Mouse (Mus musculus) hematopoietic stem cell, adult 5-6 weeks (primary cell): Measurements from ENCODE around the gene Wnt7a. TPM values are rescaled to one million over a fixed set of nuclear protein-coding genes. Genes with fewer than 3 reads are reported as not detected.

Source experiments
- ATAC-seq, 2 experiments: fragments of 125-278 bp in 1 of 2; replicated peaks in 1 of 2; 2 replicates each; pipeline ENCODE4 v1.8.0; 2016 to 2017; ENCODE audit warnings: inconsistent platforms in 2 of 2, mild to moderate bottlenecking in 2 of 2, moderate number of reproducible peaks in 2 of 2, low read depth in 1 of 2, moderate TSS enrichment in 1 of 2; ENCODE audit not compliant: low FRiP score in 2 of 2, poor library complexity in 2 of 2, severe bottlenecking in 2 of 2, insufficient read depth in 1 of 2, low TSS enrichment in 1 of 2
- total RNA-seq: library from RNA; stranded (forward); fragments of 172-1452, 232-1000 nt; gene quantifications from 2 replicates; pipeline ENCODE4 v1.2.3, GENCODE M21; 2017

The Wnt7a gene
- total RNA-seq, 1 experiment from 2014 or later, result not detected

DNA sequence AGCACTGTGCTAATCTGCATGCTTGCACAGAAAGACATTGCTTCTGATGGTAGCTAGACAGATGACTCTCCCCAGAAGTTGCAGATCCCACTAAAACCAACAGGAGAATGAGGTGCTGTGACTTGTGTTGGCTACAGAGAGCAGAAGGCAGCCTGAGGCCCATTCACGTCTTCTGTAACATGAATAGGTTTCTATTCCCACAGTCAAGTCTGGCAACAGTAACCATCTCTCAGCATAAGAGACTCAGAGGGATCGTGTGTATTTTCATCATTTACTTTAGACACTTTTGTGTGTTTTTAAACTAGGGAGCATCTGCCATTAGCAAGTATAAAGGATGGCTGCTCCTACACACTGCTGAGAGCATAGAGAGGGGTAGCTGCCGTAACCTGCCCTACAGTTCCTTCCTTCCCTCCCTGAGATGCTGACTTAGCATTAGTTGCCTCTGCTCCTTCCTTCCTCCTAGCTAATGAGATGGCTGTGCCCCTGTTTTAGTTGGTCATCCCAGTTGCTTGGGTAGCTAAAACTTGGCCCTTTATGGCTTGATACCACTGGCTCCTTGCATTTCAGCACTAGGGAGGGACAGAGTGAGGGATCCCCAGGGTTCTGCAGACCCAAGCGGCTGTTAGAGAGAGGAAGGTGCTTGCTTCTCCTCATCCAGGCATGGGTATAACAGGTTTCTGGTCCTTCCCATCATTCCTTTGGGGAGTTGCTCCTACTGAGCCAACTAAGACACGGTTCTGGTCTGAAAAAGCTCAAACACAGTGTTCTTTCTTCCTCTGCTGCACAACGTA lies 52.1 kb downstream of the Wnt7a start:
- ATAC-seq, result no peak

DNA sequence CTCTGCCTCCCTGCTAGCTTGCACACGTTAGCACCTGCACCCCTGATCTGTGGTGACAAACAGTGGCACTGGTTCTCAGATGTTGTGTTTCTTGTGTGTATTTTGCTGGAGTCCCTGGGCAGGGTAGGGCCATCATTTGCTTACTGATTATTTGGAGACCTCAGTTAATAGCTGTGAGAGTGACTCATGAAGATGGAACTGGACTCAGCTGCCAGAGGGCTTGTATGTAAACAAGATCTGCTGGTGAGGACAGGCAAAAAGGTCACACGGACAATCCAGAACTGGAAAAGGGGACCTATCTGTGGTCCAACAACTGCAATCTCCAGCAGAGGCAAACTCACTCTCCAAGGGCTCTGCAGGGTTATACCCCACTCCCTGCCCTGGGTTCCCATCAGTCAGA lies 52.8 kb downstream of the Wnt7a start:
- no peak for ATAC-seq

DNA sequence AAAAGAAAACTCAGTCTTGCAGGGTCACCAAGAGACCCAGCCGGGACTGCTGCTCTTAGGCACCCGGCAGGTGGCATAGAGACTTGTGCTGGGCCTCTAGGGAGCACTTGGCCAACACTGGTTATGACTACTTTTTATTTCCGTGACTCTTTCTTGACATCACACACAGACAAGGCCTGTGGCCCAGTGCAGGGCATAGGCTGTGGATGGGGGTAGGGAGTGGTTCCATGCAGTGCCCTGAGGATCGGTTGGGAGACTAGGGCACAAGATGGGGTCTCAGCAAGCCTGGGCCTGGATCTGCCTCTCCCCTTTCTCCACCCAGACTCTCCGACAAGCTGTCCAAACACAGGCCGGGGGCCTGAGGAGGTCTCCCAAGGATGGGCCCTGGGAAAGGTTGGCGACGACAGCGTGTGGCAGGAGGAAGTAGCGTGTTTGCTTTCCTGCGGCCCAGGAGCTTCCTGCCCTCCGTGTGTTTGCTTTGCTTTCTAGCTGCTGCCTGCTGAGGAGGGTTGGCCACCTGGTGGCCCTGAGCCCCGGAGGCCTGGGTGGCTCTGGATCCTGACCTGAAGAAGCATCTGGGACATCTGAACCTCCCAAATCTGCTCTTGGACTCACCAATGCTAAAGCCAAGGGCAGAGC lies 53.8 kb downstream of the Wnt7a start:
- ATAC-seq, result 0 out of 4 replicates have a peak, but pooled peaks of 1 of the 2 experiments have one; percentile 32

- ATAC-seq, result no peak
Measured at GRCm38 (mm10) chr6:91349620-91350019, 61.5 kb downstream of the Wnt7a start.

DNA sequence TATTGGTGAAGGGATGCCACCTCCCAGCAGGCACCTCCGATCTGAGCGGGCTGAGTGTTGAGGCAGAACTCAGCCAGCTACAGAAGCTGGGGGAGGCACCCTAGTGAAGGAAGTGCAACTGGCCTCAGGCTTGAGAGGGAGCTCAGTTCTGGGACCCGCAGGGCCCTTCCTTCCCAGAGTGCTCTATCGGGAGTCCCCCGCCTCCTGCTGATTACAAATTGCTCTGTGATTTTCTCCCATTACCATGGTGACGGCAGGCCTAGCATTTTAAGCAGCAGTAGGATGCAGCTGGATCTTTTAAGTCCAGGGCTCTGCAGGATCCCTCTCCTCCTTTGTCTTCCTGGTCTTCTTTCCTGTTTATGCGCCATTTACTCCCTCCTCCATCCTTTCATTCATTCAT lies 63.4 kb downstream of the Wnt7a start:
- no peak for ATAC-seq

GRCm38 (mm10) chr6:91346906-91347156 lies 64.3 kb downstream of the Wnt7a start:
- ATAC-seq, result no peak

GRCm38 (mm10) chr6:91346071-91346905 lies 64.9 kb downstream of the Wnt7a start:
- no peak for ATAC-seq

- no peak for ATAC-seq
Measured at GRCm38 (mm10) chr6:91345091-91345490, 66.1 kb downstream of the Wnt7a start.

- ATAC-seq, result no peak
Measured at GRCm38 (mm10) chr6:91339612-91340246, 71.4 kb downstream of the Wnt7a start.

DNA sequence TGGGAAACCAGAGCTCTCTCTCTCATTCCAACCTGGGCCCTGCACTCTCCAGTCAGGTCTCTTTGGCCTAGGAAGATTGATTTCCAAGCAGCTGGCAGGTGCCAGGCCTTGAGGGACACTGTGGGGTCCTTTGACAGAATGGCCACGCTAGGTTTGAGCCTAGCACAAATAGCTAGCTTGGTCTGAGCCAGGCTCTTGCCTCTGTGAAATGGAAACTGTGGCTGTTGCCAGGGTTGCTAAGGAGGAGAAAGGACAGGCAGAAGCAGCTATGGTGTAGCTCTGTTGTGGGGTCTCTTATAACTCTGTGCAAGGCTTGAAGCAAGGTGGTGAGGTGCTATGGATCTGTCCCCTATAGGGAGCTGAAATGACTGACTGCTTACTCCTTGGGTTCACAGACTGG lies 75.7 kb downstream of the Wnt7a start:
- ATAC-seq, result no peak

DNA sequence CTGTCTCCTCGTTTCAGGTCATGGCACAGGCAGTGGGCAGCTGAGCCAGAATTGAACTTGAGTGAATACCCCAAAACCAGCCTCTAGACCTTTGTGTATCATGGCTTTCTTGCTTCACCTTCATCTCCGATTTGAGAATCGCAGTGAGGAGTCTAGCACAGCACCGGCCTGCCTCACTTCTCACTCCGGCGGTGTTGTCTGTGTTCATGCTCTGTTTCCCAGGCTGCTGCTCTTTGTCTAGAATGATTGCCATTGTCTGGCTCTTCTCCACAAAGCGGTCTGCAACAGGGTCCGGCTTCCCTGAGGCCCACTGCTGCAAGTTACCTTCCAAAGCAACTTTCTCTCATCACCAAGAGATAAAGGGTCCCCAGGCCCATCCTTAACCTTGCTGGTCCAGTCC lies 79.3 kb downstream of the Wnt7a start:
- no peak for ATAC-seq

DNA sequence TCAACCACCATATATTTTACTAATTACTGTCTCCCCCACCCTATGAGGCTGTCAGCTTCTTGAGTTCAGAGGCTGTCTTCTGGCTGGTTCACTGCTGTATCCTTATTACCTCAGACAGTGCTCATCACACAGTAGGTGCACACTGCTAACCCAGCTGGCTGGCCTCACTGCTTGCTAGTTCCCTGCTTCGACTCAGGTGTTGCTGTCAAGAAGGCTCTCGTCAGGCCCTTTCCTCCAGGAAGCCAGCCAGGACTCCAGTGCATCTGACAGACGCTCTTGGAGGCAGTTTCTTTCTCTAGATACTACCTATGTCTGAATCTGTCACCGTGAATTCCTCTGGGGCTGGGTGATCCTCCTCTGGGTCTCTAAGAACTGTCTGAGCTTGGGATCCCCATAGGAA lies 85.6 kb downstream of the Wnt7a start:
- ATAC-seq, result no peak

GRCm38 (mm10) chr6:91324752-91325151 lies 86.4 kb downstream of the Wnt7a start:
- no peak for ATAC-seq

DNA sequence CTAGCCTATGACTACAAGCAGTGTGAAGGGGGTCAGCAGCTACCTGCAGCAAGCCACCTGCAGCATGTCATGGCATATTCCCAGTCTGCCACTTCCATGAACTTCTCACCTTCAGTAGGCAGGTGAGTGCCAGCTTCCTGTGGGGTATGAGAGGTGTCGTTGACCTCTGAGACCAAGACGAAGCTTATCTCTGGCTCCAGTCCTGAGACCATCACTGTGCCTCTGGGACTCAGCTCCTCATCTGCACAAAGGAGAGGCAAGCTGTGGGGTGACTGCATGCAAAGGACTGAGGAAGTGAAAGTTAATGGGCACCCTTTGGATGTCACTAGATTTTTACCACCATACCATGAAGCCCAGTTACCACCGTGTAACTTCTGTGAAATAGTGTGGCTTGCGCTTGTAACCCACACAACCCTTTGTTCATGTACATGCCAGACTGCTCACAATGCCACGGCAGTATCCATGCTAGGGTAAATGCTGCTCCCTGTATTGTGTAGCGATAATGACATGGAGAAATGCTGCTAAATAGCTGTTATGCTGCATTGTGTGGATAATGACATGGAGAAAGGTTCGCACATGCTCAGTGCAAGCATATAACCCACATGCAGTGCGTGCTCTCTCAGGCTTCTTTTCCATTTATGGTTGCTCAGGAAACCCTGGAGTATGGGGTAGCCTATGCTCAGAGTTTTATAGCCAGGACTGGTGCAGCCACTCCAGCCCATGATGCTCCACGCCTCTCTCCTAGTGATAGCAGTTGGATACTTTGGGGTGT lies 89.0 kb downstream of the Wnt7a start:
- ATAC-seq, result no peak
